Mouse (Mus musculus) lung, adult 18-20 months (tissue): Measurements from ENCODE around the gene Phkg2.
"Not testable (repeated sequence)": the region's sequence is repeated elsewhere in the genome, so short reads cannot be mapped to it uniquely, and the experiment has no call there.

Experiments
- DNase-seq, 2 experiments: peaks; one replicate each; pipeline ENCODE4 v3.0.0; 2022; ENCODE audit warnings: mixed read lengths in 2 of 2

The Phkg2 gene

GRCm38 (mm10) chr7:127604256-127604655, 31.1 kb downstream of the Phkg2 start:
- DNase-seq = no peak

GRCm38 (mm10) chr7:127607150-127607549, 34.0 kb downstream of the Phkg2 start:
- DNase-seq = peak; percentile 81 to 88

DNA sequence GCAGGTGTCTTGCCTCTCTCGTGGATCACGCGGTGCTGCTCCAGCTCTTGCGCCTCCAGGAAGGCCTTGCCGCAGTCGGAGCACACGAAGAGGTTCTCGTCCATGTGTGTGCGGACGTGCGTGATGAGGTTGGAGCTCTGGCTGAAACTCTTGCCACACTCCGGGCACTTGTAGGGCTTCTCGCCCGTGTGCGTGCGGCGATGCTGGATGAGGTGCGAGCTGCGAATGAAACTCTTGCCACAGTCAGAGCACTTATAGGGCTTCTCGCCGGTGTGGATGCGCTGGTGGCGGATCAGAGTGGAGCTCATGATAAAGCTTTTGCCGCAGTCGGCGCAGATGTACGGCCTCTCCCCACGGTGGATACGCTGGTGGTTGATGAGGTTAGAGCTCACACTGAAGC, 37.9 kb downstream of the Phkg2 start:
- no peak for DNase-seq

DNA sequence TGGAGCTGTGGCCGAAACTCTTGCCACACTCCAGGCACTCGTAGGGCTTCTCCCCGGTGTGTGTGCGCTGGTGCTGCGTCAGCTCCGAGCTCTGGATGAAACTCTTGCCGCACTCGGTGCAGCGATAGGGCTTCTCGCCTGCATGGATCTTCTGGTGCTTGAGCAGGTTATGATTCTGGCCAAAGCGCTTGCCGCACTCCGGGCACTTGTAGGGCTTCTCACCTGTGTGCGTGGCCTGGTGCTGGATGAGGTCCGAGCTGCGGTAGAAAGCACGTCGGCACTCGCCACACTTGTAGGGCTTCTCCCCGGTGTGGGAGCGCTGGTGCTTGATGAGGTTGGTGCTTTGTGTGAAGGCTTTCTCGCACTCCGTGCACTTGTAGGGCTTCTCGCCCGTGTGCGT, 38.4 kb downstream of the Phkg2 start:
- no peak for DNase-seq

- DNase-seq = no peak
These were observed 40.4 kb downstream of the Phkg2 start for GRCm38 (mm10) chr7:127613501-127613900.

DNA sequence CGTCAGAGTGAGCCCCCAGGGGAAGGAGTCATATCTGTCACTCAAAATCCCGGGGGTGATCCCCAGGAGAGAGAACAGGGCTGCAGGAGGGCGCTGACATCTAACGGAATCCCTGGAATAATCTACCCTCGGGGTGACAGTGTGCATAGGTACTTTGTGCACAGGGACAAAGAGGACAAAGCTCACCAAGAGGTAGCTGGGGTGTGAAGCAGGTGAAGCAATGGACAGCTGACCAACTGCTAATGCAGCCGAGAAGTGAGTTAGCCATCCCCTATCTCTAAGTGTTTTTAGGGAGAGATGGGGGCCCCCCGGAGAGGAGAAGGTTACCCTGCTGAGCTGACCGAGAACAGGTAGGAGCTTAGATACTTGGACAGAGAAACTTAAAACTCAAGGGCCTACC, 41.0 kb downstream of the Phkg2 start:
- DNase-seq = no peak

DNA sequence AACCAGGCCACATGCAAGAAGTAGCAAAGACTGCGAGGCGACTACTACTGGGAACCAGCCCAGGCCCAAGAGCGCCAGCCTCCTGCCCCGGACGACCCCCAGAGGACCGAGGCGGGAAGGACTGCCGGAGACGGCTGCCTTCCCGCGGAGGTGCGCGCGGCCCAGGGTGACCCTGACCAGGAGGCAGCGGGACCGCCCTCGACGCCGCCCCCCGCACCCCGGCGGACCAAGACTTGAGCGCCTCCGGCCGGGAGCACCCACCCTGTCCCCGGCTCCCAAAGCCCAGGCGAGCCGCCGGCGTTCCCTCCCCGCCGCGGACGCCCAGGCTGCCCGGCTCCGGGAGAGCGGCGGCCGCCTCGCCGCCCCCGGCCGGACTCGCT, 41.4 kb downstream of the Phkg2 start:
- DNase-seq = peak; percentile 48 to 53

DNA sequence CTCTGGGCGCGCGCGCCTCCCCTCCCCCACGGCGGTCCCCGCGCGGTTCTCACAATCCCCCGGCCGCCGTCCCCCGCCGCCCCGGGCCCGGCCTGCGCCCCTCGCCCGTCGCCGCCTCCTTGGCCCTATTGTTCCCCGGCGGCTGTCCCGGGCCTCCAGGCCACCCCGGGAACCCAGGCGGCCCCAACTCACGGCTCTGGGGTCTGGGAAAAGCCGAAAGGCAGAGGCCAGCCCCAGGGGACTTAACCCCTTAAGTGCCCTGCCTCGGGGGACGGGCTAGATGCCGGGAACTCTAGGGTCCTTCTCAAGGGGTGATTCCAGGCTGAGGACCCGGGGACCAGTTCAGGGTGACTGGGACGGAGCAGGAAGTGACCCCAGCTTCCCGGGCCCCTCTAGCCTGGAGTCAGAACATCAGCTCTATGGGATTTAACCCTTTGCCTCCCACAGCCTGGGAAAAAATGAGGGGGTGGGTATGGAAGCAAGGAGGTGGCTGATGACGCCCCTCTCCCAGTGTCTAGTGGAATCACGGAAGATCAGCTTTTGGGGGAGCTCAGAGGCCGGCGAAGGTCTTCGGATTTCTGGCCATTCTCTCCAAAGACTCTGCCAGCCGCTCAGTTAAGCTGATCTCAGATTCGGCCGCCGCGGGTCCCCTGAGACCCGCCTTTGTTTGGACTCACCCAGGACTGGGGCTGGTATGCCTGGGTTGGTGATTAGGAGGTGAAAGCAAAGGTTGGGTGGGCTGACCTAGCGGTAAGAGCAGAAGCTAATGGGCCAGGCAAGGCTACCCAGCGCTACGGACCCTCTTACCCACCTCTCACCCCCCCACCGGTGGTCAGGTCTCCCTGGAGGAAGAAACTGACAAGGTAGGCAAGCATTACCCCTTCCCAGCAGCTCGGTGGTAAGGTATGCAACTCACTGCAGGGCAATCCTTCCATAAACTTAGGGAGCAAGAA, 42.0 kb downstream of the Phkg2 start, which contains the start of gene Zfp629:
Gene Zfp629, minus strand, starts transcription at position 907 of the 953 bp plus-strand sequence.
- peak; percentile 69 to 74 for DNase-seq

- no peak for DNase-seq
These were observed 43.2 kb downstream of the Phkg2 start for GRCm38 (mm10) chr7:127616336-127616735.

DNA sequence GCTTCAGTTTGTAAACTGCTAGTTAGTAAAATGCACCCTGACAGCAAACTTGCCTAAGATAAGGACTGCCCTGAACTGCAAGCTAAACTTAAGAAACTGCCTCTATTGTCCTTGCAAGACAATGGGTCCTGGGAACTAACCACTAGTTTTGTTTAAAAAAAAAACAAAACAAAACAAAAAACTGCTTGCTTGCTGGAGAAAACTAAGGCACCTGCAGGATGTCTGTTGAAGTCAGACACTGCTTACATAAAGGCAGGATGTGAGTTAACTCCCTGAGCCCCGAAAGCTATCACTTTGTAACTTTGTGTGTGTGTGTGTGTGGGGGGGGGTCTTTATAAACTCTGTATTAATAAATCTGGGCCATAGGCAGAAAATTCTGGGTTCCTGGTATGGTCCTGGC, 43.7 kb downstream of the Phkg2 start:
- no peak for DNase-seq

DNA sequence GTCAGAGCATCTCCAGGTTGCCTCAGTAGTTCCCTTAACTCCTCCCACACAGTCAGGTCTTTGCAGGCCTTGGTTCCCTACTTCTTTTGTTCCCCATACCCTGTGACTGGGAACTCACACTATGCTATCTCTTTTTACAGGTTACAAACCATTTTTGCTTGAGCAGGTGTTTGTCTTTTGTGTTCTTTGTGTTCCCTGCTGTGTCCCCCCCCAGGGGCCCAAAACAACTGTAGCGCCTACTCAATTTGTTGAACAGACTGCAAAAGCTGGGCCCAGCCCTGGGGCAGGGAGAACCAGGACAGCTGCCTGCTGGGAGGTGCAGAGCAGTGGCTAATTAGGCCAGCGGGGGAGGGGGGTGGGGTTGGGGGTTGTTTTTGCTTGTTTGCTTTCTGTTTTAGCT, 44.8 kb downstream of the Phkg2 start:
- DNase-seq = no peak

- DNase-seq = not testable (repeated sequence)
These were observed 45.3 kb downstream of the Phkg2 start for GRCm38 (mm10) chr7:127618402-127618801.

- no peak for DNase-seq
These were observed 52.9 kb downstream of the Phkg2 start for GRCm38 (mm10) chr7:127626039-127626438.

GRCm38 (mm10) chr7:127626471-127626870, 53.3 kb downstream of the Phkg2 start:
- no peak for DNase-seq

DNA sequence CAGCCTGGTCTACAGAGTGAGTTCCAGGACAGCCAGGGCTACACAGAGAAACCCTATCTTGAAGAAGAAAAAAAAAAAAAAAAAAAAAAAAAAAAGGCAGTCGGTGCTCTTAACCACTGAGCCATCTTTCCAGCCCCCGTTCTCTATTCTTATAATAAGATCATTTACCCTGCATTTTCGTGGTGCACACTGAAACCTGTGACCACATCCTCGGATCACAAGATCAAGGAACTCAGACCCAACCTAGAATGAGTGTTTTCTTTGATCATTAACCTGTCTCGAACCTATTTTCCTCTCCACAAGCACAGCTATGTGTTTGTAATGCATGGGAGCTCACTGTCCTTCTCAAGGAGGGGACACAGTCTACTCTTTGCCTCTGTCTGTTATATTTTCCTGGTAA, 55.5 kb downstream of the Phkg2 start:
- DNase-seq = no peak

- no peak for DNase-seq
These were observed 58.3 kb downstream of the Phkg2 start for GRCm38 (mm10) chr7:127631416-127631815.
